Mouse (Mus musculus) kidney, adult 11 months (tissue): ENCODE measurements around the gene Ydjc.

Source experiments
- DNase-seq: peaks from one replicate; pipeline ENCODE4 v3.0.0; 2022

Ydjc gene

GRCm38 (mm10) chr16:17144339-17144738 is at the start of gene Ydjc:
Gene Ydjc (plus strand): TSS chr16:17144621.
- DNase-seq: no peak

- peak; percentile 12 for DNase-seq
These were observed 47.5 kb upstream of the Ydjc start for GRCm38 (mm10) chr16:17096938-17097337.

- DNase-seq: no peak
These were observed 41.7 kb upstream of the Ydjc start for GRCm38 (mm10) chr16:17102630-17103220.

GRCm38 (mm10) chr16:17104600-17104999 is 39.8 kb upstream of the Ydjc start:
- no peak for DNase-seq

- DNase-seq: peak; percentile 69
These were observed 33.4 kb upstream of the Ydjc start, which contains the start of gene Ppil2 for GRCm38 (mm10) chr16:17110771-17111743. Gene Ppil2 (minus strand): TSS chr16:17111257.

GRCm38 (mm10) chr16:17117309-17117799 is 27.1 kb upstream of the Ydjc start:
- no peak for DNase-seq

GRCm38 (mm10) chr16:17121569-17121968 is 22.9 kb upstream of the Ydjc start:
- no peak for DNase-seq

GRCm38 (mm10) chr16:17124119-17124870 is 20.1 kb upstream of the Ydjc start:
- DNase-seq: no peak

- DNase-seq: peak; percentile 70
These were observed 19.4 kb upstream of the Ydjc start, which contains the start of gene 2610318N02Rik for GRCm38 (mm10) chr16:17124871-17125520. Gene 2610318N02Rik (minus strand): TSS chr16:17125167.

- DNase-seq: peak; percentile 46
These were observed 17.1 kb upstream of the Ydjc start for GRCm38 (mm10) chr16:17127292-17127691.

- no peak for DNase-seq
These were observed 13.0 kb upstream of the Ydjc start for GRCm38 (mm10) chr16:17131191-17132088.

- peak; percentile 97 for DNase-seq
These were observed 12.1 kb upstream of the Ydjc start, which contains the start of gene Sdf2l1 for GRCm38 (mm10) chr16:17132089-17132905. Gene Sdf2l1 (minus strand): TSS chr16:17132383.

- no peak for DNase-seq
These were observed 11.6 kb upstream of the Ydjc start for GRCm38 (mm10) chr16:17132906-17133200.

- DNase-seq: no peak
These were observed 7.1 kb upstream of the Ydjc start for GRCm38 (mm10) chr16:17137355-17137754.

- DNase-seq: peak; percentile 59
These were observed 2.4 kb downstream of the Ydjc start, which contains the start of gene Ccdc116 for GRCm38 (mm10) chr16:17146772-17147235. Gene Ccdc116 (minus strand): TSS chr16:17147229.

- DNase-seq: no peak
These were observed 3.0 kb downstream of the Ydjc start for GRCm38 (mm10) chr16:17147391-17147929.

- no peak for DNase-seq
These were observed 3.7 kb downstream of the Ydjc start for GRCm38 (mm10) chr16:17148084-17148483.

GRCm38 (mm10) chr16:17150520-17151258 is 6.3 kb downstream of the Ydjc start:
- peak; percentile 49 for DNase-seq

- no peak for DNase-seq
These were observed 7.5 kb downstream of the Ydjc start for GRCm38 (mm10) chr16:17151874-17152273.
